Mouse (Mus musculus): ENCODE data around the gene Gemin2.

- TF ChIP-seq CTCF (IDR thresholded peaks at IDR 0.05; ENCODE audit: extremely low read depth, insufficient read depth, insufficient read length, insufficient replicate concordance) = no peak
- no peak for TF ChIP-seq POLR2A (IDR thresholded peaks at IDR 0.05; ENCODE audit: low read depth, low read length)
Measured at GRCm38 (mm10) chr12:59056222-59056621, 43.0 kb downstream of the Gemin2 start.
